Mouse (Mus musculus) bone marrow, adult 2 months (tissue): Measurements from ENCODE around the gene Cdh23. TPM values are rescaled to one million over a fixed set of nuclear protein-coding genes. Genes with fewer than 3 reads are reported as not detected.

ENCODE experiments used
- H3K27ac ChIP-seq: fragments of 200-500 bp; 2 replicates; pipeline ENCODE4 v1.5.1; 2012; ENCODE audit warnings: low read depth, mild to moderate bottlenecking, control low read depth, inconsistent platforms, low read length; ENCODE audit not compliant: control insufficient read depth, poor library complexity, insufficient read depth
- H3K4me1 ChIP-seq: fragments of 200-500 bp; 2 replicates; pipeline ENCODE4 v1.6.1; 2011; ENCODE audit warnings: low read length; ENCODE audit not compliant: control insufficient read depth, insufficient read depth
- H3K4me3 ChIP-seq: fragments of 200-500 bp; replicated peaks from 2 replicates; pipeline ENCODE3; 2011; ENCODE audit warnings: mild to moderate bottlenecking, low read depth, low read length, control low read depth; ENCODE audit not compliant: control insufficient read depth
- CTCF ChIP-seq: fragments of 200-500 bp; IDR thresholded peaks from 2 replicates; pipeline ENCODE4 v1.5.1; 2011; ENCODE audit warnings: low read length, control low read depth; ENCODE audit not compliant: control insufficient read depth, insufficient read depth
- POLR2A ChIP-seq: fragments of 200-500 bp; IDR thresholded peaks from 2 replicates; pipeline ENCODE4 v1.6.1; 2011; ENCODE audit warnings: low read depth, mild to moderate bottlenecking, control low read depth, low read length, borderline replicate concordance; ENCODE audit not compliant: control insufficient read depth
- WGBS: fragments of 180-500 bp; shearing (Covaris S2); methylation state at CpG from one replicate; pipeline ENCODE4 v1.1.7; 2018; 5-methylcytosine and 5-hydroxymethylcytosine counted together
- polyA plus RNA-seq: library from polyadenylated mRNA; stranded (reverse); fragments of >200 nt; gene quantifications from 2 replicates; pipeline ENCODE4 v1.2.4, GENCODE M21; 2011; ENCODE audit warnings: low replicate concordance; ENCODE audit not compliant: missing spikeins, insufficient read depth, insufficient read length

Gene Cdh23
- polyA plus RNA-seq, 1 experiment, result 1.8 TPM

- no peak overlapping the region for H3K27ac ChIP-seq
- H3K4me3 ChIP-seq, result no peak overlapping the region
- TF ChIP-seq CTCF (no peak), POLR2A (no peak)
- WGBS, result 64% methylated on average over 2 of the region's 2 CpGs
- H3K4me1 ChIP-seq, result 0 out of 2 replicates have a peak, but pooled peaks cover 1% of the 10 kb centered on the region
Measured at GRCm38 (mm10) chr10:60491538-60491937, 204.8 kb downstream of the Cdh23 start.

DNA sequence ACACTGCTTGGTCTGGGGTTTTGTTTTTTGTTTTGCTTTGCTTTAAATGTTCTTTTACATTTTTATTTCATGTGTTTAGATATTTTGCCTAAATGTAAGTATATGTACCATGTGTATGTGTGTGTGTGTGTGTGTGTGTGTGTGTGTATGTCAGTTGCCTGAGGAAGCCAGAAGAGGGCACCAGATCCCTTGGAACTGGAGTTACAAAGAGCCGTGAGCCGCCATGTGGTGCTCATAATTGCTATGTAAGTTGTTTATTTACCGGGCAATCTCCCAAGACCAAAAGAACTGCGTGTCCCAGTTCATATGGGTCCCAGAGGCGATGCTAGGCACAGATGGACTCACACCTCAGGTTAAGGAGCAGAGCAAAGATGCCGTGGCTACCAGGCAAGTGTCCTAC is 214.9 kb downstream of the Cdh23 start:
- no peak overlapping the region for H3K27ac ChIP-seq
- 90% methylated on average over 6 of the region's 6 CpGs for WGBS
- no peaks in the 10 kb centered on the region for H3K4me1 ChIP-seq
- H3K4me3 ChIP-seq, result no peak overlapping the region
- no peak for TF ChIP-seq CTCF
- TF ChIP-seq POLR2A, result no peak

- 35% methylated on average over 5 of the region's 5 CpGs for WGBS
- no peak for TF ChIP-seq POLR2A
- no peak for TF ChIP-seq CTCF
- H3K4me3 ChIP-seq, result no peak overlapping the region
- no peaks in the 10 kb centered on the region for H3K4me1 ChIP-seq
- H3K27ac ChIP-seq, result no peak overlapping the region
Measured at GRCm38 (mm10) chr10:60474549-60474948, 221.7 kb downstream of the Cdh23 start.

DNA sequence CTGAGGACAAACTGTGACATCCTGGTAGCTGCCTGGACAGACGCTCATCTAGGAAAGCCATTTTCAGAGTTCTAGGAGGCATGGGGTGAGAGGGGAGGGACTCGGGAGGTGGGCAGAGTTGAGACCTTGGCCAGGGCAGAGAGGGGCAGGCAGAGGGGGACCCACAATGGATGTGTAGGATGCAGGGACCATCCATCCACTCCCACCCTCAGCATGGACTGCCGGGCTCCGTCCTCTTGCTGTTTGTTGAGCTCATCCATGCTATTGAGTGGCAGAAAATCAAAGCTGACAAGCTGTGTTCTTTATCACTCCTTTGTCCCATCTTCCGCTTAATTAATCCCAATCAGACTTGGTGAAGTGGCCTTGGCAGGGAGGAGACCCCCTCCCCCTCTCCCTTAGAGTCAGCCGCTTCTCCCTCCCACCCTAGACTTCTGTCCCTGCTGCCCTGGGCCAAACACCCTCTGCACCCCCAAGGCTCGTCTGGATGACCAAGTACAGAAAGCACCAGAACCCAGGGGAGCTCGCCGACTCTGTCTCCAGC is 222.4 kb downstream of the Cdh23 start:
- no peak for TF ChIP-seq CTCF
- no peak for TF ChIP-seq POLR2A
- H3K4me3 ChIP-seq, result no peak overlapping the region
- no peaks in the 10 kb centered on the region for H3K4me1 ChIP-seq
- WGBS, result 74% methylated on average over 9 of the region's 9 CpGs
- no peak overlapping the region for H3K27ac ChIP-seq

DNA sequence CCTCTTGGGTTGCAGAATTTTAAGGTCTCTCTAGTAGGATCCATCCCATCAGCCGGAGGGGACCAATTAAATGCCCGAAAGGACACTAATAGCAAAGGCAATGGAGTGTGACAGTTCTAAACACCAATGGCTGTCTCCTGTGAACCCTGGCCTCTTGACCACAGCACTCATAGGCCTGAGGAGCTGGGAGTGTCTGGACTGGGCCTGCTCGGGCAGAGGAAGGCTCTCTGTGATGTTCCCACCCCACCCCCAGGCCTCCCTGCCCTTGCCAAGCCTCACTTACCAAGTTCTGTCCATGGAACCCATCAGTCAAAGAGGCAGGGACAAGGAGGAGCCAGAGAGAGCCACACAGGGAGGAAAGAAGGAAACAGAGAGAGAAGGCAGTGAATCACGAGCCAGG is 228.5 kb downstream of the Cdh23 start:
- Histone ChIP-seq H3K27ac (no peak overlapping the region; the same call in 1 of the 2 replicates), H3K4me1 (no peaks in the 10 kb centered on the region), H3K4me3 (no peak overlapping the region)
- no peak for TF ChIP-seq CTCF
- TF ChIP-seq POLR2A, result no peak
- WGBS, result 69% methylated on average over 4 of the region's 4 CpGs

DNA sequence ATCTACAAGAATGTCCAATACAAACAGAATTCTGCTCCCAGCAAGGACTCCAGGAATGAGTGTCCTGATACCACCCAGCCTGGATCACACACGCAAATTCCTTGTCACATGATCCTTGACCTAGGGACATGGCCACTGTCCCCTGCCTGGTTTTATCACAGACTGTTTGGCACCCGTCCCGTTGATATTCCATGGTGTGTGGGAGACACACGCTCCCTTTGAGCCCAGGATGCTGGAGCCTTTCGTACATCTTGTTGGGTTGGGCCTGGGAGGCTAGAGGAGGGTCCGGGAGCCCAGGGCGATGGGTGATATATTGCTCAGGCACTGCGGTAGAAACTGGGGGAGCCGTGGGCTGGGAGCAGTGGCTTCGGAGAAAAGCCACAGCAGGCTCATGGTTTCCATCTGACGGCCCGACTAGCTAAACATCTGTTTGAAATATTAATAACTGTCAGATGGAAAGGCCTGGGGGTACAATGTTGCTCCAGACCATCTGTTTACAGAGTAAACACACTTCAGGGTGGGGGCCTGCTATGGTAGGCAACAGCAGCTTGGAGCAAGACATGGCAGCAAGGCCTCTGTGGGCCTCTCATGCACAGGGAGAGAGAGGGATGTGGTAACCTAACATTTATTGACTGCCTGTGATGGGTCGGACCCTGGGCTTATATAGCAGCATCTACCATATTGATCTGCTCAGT is 232.2 kb downstream of the Cdh23 start:
- no peaks in the 10 kb centered on the region for H3K4me1 ChIP-seq
- no peak overlapping the region for H3K27ac ChIP-seq
- H3K4me3 ChIP-seq, result no peak overlapping the region
- WGBS, result 78% methylated on average over 13 of the region's 13 CpGs
- TF ChIP-seq POLR2A, result no peak
- TF ChIP-seq CTCF, result no peak

DNA sequence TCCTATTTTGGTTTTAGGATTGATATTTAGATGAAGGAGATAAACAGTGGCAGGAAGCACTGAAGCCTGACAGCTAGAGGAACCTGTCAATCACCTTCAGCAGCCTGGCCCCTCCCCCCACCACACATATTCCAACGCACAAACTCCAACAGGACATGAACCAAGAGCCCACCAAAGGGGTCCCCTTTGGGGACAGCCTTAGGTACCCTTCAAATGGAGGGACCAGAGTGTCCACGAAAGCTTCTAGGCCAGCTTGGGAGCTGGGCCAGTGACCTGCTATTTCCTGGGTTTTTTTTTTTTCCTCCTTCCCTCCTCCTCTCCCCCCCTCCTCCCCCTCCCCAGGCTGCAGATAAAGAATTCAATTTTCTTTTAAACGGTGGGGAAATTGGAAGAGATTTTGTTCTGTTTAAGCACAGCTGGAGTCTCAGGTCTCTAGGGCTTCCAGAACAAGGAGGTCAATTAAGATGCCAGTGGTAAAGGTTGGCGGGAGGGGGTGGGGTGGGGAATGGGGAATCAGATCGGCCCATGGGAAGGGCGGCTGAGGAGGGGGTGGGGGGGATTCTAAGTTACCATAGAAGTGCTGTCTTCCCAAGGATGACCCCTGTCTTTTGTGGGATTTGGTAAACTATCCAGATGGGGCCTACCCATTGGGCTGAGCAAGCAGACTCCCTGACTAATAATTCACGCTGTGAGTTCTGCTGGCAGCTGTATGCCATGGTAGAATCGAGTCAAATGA is 239.5 kb downstream of the Cdh23 start:
- TF ChIP-seq CTCF (no peak), POLR2A (no peak)
- no peaks in the 10 kb centered on the region for H3K4me1 ChIP-seq
- H3K27ac ChIP-seq, result no peak overlapping the region
- 49% methylated on average over 8 of the region's 8 CpGs for WGBS
- H3K4me3 ChIP-seq, result no peak overlapping the region

GRCm38 (mm10) chr10:60455193-60455592 is 241.1 kb downstream of the Cdh23 start:
- 90% methylated on average over 8 of the region's 8 CpGs for WGBS
- no peak for TF ChIP-seq POLR2A
- no peak for TF ChIP-seq CTCF
- no peak overlapping the region for H3K27ac ChIP-seq
- no peaks in the 10 kb centered on the region for H3K4me1 ChIP-seq
- H3K4me3 ChIP-seq, result no peak overlapping the region
